Mouse (Mus musculus) left cerebral cortex, adult 8-10 months (tissue): ENCODE measurements around the gene Cmtm4. TPM values are rescaled to one million over a fixed set of nuclear protein-coding genes. Genes with fewer than 3 reads are reported as not detected.

ENCODE experiments used
- DNase-seq, 2 experiments: peaks; one replicate each; pipeline ENCODE4 v3.0.0; 2022; ENCODE audit warnings: low spot score in 2 of 2
- total RNA-seq, 4 experiments: library from RNA; stranded (reverse); gene quantifications; 2 replicates each; pipeline ENCODE4 v1.2.4; 2022

Gene Cmtm4
- total RNA-seq, result 10 to 100 TPM; 73.0 to 80.9 (median 75.9) TPM

- no peak for DNase-seq
Observed at GRCm38 (mm10) chr8:104395703-104396357, at the start of gene Cmtm4. Gene Cmtm4 (minus strand): TSS chr8:104395807.

GRCm38 (mm10) chr8:104445248-104445647, 49.6 kb upstream of the Cmtm4 start:
- DNase-seq, result no peak

- no peak for DNase-seq
Observed at GRCm38 (mm10) chr8:104443125-104443679, 47.6 kb upstream of the Cmtm4 start.

- peak; percentile 81 to 86 for DNase-seq
Observed at GRCm38 (mm10) chr8:104442299-104443124, 46.9 kb upstream of the Cmtm4 start, which contains the start of gene Dync1li2. Gene Dync1li2 (minus strand): TSS chr8:104443047.

- DNase-seq, result no peak
Observed at GRCm38 (mm10) chr8:104441613-104442012, 46.0 kb upstream of the Cmtm4 start.

GRCm38 (mm10) chr8:104439461-104439860, 43.9 kb upstream of the Cmtm4 start:
- no peak for DNase-seq

- DNase-seq, result no peak
Observed at GRCm38 (mm10) chr8:104437494-104438135, 42.0 kb upstream of the Cmtm4 start.

- no peak for DNase-seq
Observed at GRCm38 (mm10) chr8:104436591-104436990, 41.0 kb upstream of the Cmtm4 start.

- DNase-seq, result peak; percentile 97 to 98
Observed at GRCm38 (mm10) chr8:104436038-104436437, 40.4 kb upstream of the Cmtm4 start.

- no peak for DNase-seq
Observed at GRCm38 (mm10) chr8:104434826-104435354, 39.3 kb upstream of the Cmtm4 start.

- no peak for DNase-seq
Observed at GRCm38 (mm10) chr8:104434275-104434674, 38.7 kb upstream of the Cmtm4 start.

- no peak for DNase-seq
Observed at GRCm38 (mm10) chr8:104433191-104433842, 37.7 kb upstream of the Cmtm4 start.

- DNase-seq, result no peak
Observed at GRCm38 (mm10) chr8:104432656-104433055, 37.0 kb upstream of the Cmtm4 start.

GRCm38 (mm10) chr8:104430230-104430629, 34.6 kb upstream of the Cmtm4 start:
- no peak for DNase-seq

- DNase-seq, result no peak
Observed at GRCm38 (mm10) chr8:104427703-104428102, 32.1 kb upstream of the Cmtm4 start.

GRCm38 (mm10) chr8:104422313-104422712, 26.7 kb upstream of the Cmtm4 start:
- no peak for DNase-seq

- no peak for DNase-seq
Observed at GRCm38 (mm10) chr8:104416022-104416421, 20.4 kb upstream of the Cmtm4 start.

- DNase-seq, result no peak
Observed at GRCm38 (mm10) chr8:104414204-104414603, 18.6 kb upstream of the Cmtm4 start.

GRCm38 (mm10) chr8:104413770-104414169, 18.2 kb upstream of the Cmtm4 start:
- no peak for DNase-seq

GRCm38 (mm10) chr8:104412805-104413532, 17.4 kb upstream of the Cmtm4 start:
- no peak for DNase-seq
